Mouse (Mus musculus) inflammation-experienced regulatory T-cells, adult 6 months (primary cell): ENCODE measurements at regions not wholly inside any gene's neighbourhood (a gene's known extent, or its start where the extent isn't known, plus 50 kb on each side); places are given as distances from the start of the nearest gene placed in this dataset.

Experiments
- ATAC-seq: one replicate; pipeline ENCODE4 v1.8.0; 2017

GRCm38 (mm10) chr13:101625922-101626321 is 142.1 kb downstream of the Pik3r1 start:
- no peak for ATAC-seq

- no peak for ATAC-seq
Observed at GRCm38 (mm10) chr13:101624179-101624581, 143.8 kb downstream of the Pik3r1 start.

DNA sequence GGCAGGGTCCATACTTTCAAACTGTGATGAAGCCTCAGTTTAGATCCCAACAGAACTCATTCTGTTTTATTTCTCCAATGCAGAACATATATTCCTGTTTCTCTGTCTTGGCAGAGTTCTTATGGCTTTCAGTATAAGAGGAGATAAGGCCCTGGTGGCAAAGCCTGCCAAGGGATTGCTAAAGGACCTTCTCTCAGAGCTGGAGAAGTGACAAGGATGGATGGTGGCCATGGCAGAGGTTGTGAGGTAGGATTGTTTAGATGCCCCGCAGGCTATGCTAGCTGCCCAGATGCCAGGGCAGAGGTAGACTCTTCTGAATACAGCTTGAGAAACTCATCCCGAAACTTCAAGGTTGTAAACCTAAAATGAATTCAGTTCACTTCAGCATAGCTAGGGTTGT is 145.4 kb downstream of the Pik3r1 start:
- ATAC-seq = no peak

DNA sequence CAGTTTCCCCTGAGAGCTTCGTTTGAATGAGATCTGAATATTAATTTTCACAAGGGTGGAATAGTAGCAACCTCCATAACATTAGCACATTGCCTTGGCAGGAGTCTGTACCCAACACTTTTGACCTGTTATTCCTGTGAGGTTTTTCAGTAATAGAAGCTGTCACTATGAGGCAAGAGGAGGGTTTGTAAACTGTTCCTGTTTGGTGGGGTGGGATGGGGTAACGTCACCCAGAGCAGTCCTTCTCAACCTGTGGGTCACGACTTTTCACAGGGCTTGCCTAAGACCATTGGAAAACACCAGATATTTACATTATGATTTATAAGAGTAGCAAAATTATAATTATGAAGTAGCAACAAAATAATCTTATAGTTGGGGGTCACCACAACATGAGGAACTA is 147.4 kb downstream of the Pik3r1 start:
- ATAC-seq = no peak

GRCm38 (mm10) chr13:101619154-101619553 is 148.9 kb downstream of the Pik3r1 start:
- no peak for ATAC-seq

GRCm38 (mm10) chr13:101612786-101613185 is 155.2 kb downstream of the Pik3r1 start:
- ATAC-seq = no peak

- ATAC-seq = no peak
Observed at GRCm38 (mm10) chr13:101611725-101612124, 156.3 kb downstream of the Pik3r1 start.

DNA sequence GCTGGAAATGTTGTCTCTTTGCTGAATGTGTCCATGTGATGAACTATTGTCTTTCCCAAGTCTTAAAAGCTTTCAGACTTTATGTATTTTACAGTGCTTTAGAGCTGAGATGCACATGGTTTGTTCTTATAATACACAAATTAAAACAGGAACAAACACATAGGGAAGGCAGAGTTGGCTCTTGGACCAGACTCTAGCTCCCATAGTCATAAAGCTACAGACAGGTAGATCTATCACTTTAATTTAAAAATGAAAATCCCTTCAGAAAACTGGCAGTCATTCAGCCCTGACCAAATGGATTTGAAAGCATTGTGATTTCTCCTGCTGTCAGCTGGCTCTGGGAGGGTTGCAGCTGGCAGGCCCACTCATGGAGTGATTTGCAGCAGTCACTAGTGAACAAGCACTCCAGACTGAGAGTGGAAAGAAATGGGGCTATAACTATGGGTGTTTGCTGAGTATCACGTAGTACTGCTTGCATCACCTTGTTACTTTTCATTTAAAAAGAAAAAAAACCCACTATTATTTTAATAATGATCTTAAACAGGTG is 161.8 kb downstream of the Pik3r1 start:
- ATAC-seq = no peak

DNA sequence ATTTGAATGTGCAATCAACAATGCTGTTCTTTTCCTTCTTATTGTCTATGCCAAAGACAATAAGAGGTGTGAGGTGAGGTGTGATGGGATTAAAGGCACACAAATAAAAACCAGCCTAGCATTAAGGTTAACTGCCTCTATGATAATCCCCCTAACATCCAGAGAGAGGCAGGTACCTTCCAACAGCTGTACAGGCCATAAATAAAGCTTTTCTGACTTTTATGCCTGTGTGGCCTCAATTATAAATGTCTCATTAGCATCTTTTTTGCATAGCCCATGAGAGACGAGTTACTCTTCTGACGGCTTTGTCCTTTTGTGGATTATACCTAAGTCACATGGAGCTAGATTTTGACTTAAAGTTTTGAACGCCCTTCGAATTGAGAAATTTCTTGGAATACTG is 162.3 kb downstream of the Pik3r1 start:
- ATAC-seq = no peak

DNA sequence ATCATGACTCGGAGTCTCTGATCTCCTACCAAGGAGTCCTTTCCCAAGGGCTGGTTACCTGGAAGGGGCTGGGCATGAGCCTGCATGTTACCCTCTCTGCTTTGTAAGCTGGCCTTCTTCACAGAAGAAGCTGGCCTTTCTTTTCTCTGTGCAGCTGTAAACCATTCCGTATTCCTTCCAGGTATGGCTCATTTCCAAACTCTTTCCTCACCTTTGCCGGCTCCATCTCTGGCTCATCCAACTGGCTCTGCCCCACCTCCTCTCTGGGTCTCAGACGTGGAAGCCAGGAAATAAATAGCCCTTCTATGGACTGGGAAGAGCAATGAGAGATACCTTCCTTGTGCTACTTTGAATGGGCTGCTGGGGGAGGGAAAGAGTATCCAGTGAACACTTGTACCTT is 163.0 kb downstream of the Pik3r1 start:
- ATAC-seq = no peak

- no peak for ATAC-seq
Observed at GRCm38 (mm10) chr13:101598126-101598485, 169.9 kb downstream of the Pik3r1 start.

DNA sequence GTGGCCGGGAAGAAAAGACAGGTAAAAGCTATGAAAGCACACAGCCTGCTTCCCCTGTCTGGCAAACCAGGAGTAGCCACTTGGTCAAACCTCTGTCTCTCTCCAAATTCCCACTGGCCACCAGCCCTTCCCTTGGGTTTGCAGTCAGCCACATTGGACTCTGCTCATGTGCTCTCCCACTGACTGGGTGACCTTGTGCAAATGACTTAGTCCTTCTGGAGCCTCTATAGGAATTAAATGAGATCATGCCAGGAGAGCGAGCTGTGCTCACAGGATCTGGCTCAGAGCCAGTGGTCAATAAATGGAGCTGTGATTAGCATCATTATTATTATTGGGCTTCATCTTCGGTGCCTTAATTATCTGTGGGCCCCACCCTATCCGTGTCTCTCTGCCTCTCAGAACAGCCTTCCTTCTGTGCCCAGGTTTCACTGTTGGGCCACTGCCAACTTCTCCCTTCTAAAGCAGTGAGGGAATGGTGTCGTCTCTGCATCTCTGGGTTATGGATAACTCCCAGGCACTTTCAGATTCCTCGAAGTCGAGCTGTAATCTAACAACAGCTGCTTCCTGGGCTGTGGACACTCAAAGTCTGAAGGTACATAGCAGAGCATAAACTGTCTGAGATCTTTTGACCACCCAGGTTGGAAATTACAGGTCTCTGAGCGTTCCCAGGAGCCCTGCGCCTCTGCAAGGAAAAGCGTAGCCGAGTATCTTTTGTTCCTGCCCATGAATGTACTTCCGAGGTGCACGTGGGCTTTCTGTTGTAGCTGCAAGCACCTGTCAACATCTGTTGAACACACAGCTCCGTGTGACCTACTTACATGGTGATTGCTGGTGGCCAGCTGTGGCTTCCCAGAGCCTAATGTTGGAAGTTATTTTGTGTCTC is 170.5 kb downstream of the Pik3r1 start:
- no peak for ATAC-seq

- ATAC-seq = no peak
Observed at GRCm38 (mm10) chr13:101594511-101595175, 173.4 kb downstream of the Pik3r1 start.

GRCm38 (mm10) chr13:101592355-101592754 is 175.7 kb downstream of the Pik3r1 start:
- ATAC-seq = no peak

- no peak for ATAC-seq
Observed at GRCm38 (mm10) chr13:101588905-101589304, 179.1 kb downstream of the Pik3r1 start.

DNA sequence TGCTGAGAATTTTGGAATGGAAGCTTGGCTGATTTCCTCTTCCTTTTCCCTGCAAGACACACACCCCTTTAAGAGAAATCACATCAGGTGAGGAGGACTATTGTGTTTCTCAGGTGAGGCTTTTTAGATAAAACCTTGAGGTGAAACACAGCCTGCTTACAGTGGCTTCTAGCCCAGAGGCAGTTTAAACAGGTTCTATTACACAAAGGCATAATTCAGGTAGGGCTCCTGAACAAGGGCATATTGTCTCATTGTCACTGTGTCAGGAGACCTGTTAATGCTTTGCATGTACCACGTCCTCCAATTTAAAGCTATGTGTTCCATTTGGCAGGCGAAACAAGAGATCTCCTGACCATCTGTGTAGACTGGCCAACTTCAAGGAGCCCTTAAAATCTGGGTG is 181.2 kb downstream of the Pik3r1 start:
- ATAC-seq = no peak

DNA sequence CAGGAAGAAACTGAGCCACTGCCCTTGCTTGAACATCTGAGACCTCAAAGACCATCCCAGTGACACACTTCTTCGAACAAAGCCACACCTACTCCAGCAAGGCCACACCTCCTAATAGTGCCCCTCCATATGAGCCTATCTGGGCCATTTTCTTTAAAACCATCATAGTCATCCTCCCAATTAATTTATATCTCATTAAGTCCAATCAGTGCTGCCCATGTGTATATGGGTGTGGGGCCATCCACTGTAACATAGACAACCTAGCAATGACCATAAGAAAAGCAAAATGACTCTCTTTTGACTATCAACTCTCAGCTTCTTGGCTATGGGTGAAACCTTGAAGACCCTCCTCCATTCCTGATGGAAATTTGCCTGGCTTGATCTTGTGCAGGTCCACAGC is 191.5 kb downstream of the Pik3r1 start:
- no peak for ATAC-seq

DNA sequence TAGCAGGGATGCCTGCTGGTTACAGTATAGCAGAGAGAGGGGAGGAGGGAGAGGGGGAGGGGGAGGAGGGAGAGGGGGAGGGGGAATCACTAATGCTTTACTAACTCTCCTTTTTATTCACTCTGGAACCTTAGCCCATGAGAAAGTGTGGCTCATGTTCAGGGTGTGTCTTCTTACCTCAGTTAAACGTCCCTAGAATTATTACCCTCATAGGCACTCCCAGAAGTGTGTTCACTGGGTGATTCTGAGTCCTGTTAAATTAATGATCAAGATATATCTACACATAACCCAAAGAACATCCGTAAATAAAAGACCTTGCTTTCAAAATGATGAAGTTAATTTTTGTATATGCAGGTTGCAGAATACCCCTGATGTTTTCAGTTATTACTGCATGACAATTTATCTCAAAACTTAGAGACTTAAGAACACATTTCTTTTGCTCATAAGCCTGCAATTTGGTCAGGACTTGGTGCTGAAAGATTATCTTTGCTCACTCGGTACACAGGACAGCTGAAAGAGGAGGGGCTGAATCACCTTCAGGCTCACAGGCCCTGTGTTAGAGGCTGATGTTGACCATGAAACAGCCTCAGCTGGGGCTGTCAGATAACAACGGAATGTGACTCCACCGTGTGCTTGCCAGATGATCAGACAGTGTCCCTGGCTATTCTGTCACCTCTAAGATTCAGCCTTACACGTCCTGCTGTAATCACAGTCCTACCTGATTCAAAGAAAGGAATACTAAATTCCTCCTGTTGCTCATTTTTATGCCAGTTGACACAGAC is 195.0 kb downstream of the Pik3r1 start:
- no peak for ATAC-seq

GRCm38 (mm10) chr13:101572246-101572645 is 195.8 kb downstream of the Pik3r1 start:
- no peak for ATAC-seq

GRCm38 (mm10) chr13:101570034-101570433 is 198.0 kb downstream of the Pik3r1 start:
- no peak for ATAC-seq

- ATAC-seq = no peak
Observed at GRCm38 (mm10) chr13:101568985-101569631, 198.9 kb downstream of the Pik3r1 start.

DNA sequence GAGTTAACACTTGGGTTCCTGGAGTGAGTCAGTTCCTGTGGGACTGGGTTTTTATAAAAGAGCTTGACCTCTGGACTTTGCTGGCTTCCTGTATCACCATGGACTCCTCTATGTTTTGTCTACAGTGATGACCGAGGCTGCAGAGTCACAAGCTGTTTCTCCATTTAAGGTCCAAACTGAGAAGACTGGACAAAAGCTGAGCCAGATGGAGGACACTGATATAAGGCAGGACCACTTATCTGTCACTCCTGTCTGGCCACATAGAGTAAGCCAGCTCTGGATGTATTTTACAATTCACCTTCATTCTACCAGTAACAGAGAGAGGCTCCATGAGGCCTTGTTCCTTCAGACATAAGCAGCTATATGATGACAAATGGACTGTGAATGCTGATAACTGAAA is 202.7 kb downstream of the Pik3r1 start:
- no peak for ATAC-seq
